Mouse (Mus musculus) bone marrow macrophage, adult 2 months (primary cell): Measurements from ENCODE around the gene Dnm3.

ENCODE experiments used
- CTCF ChIP-seq: IDR thresholded peaks from 2 replicates; pipeline ENCODE4 v1.5.1; 2012; ENCODE audit warnings: low read depth, mild to moderate bottlenecking, low read length, moderate library complexity
- POLR2A ChIP-seq: IDR thresholded peaks from 2 replicates; pipeline ENCODE4 v1.6.1; 2012; ENCODE audit warnings: mild to moderate bottlenecking, low read depth, low read length, borderline replicate concordance

GRCm38 (mm10) chr1:162023681-162024270, 454.1 kb downstream of the Dnm3 start:
- TF ChIP-seq POLR2A = no peak
- TF ChIP-seq CTCF = no peak
